Mouse (Mus musculus) thymus, postnatal 36 days (tissue): ENCODE measurements at regions not wholly inside any gene's neighbourhood (a gene's known extent, or its start where the extent isn't known, plus 50 kb on each side); places are given as distances from the start of the nearest gene placed in this dataset.

Experiments used
- DNase-seq, 2 experiments: peaks; one replicate each; pipeline ENCODE4 v3.0.0; 2022; ENCODE audit warnings: mixed read lengths in 2 of 2

- DNase-seq: no peak
Observed at GRCm38 (mm10) chr12:73491370-73491769, 54.8 kb downstream of the Tmem30b start.

- DNase-seq: no peak
Observed at GRCm38 (mm10) chr12:73482858-73483257, 63.3 kb downstream of the Tmem30b start.

GRCm38 (mm10) chr12:73482275-73482674 is 63.9 kb downstream of the Tmem30b start:
- no peak for DNase-seq

- no peak for DNase-seq
Observed at GRCm38 (mm10) chr12:73481705-73482104, 64.5 kb downstream of the Tmem30b start.

- no peak for DNase-seq
Observed at GRCm38 (mm10) chr12:73481165-73481564, 65.0 kb downstream of the Tmem30b start.

GRCm38 (mm10) chr12:73480610-73480971 is 65.6 kb downstream of the Tmem30b start:
- no peak for DNase-seq

- DNase-seq: no peak
Observed at GRCm38 (mm10) chr12:73479932-73480609, 66.1 kb downstream of the Tmem30b start.

GRCm38 (mm10) chr12:73478641-73479040 is 67.6 kb downstream of the Tmem30b start:
- no peak for DNase-seq

GRCm38 (mm10) chr12:73476421-73476858 is 69.8 kb downstream of the Tmem30b start:
- DNase-seq: no peak

GRCm38 (mm10) chr12:73475774-73476173 is 70.4 kb downstream of the Tmem30b start:
- DNase-seq: no peak

- DNase-seq: no peak
Observed at GRCm38 (mm10) chr12:73475020-73475419, 71.2 kb downstream of the Tmem30b start.

- no peak for DNase-seq
Observed at GRCm38 (mm10) chr12:73473111-73473510, 73.1 kb downstream of the Tmem30b start.

GRCm38 (mm10) chr12:73471966-73472365 is 74.2 kb downstream of the Tmem30b start:
- no peak for DNase-seq

GRCm38 (mm10) chr12:73466484-73466883 is 79.7 kb downstream of the Tmem30b start:
- no peak for DNase-seq

GRCm38 (mm10) chr12:73465975-73466374 is 80.2 kb downstream of the Tmem30b start:
- no peak for DNase-seq

GRCm38 (mm10) chr12:73464311-73464710 is 81.9 kb downstream of the Tmem30b start:
- DNase-seq: no peak

GRCm38 (mm10) chr12:73462091-73462490 is 84.1 kb downstream of the Tmem30b start:
- DNase-seq: no peak

GRCm38 (mm10) chr12:73460291-73460761 is 85.9 kb downstream of the Tmem30b start:
- no peak for DNase-seq

- DNase-seq: no peak
Observed at GRCm38 (mm10) chr12:73451257-73451656, 94.9 kb downstream of the Tmem30b start.

GRCm38 (mm10) chr12:73450541-73450940 is 95.7 kb downstream of the Tmem30b start:
- DNase-seq: no peak

GRCm38 (mm10) chr12:73449911-73450520 is 96.2 kb downstream of the Tmem30b start:
- peak; percentile 54 to 56 for DNase-seq

GRCm38 (mm10) chr12:73449069-73449468 is 97.1 kb downstream of the Tmem30b start:
- peak; percentile 10 to 42 for DNase-seq

- no peak for DNase-seq
Observed at GRCm38 (mm10) chr12:73448388-73448965, 97.7 kb downstream of the Tmem30b start.

GRCm38 (mm10) chr12:73447172-73447571 is 99.0 kb downstream of the Tmem30b start:
- DNase-seq: no peak
